Mouse (Mus musculus): ENCODE measurements around the gene Tns1.

- TF ChIP-seq CTCF (IDR thresholded peaks at IDR 0.05; ENCODE audit: insufficient read depth, low read length) (0 out of 2 replicates have a peak, but pooled peaks have one; percentile 5), POLR2A (IDR thresholded peaks at IDR 0.05; ENCODE audit: borderline replicate concordance, extremely low read depth, low read depth, low read length) (peak; percentile 24; the same call in 1 of the 2 replicates)
These were observed 157.6 kb downstream of the Tns1 start for GRCm38 (mm10) chr1:73966411-73967238.

Measured in lung, adult 2 months (tissue).